Mouse (Mus musculus) liver, embryonic 14.5 days (tissue): ENCODE measurements at regions not wholly inside any gene's neighbourhood (a gene's known extent, or its start where the extent isn't known, plus 50 kb on each side); places are given as distances from the start of the nearest gene placed in this dataset.

Source experiments
- ATAC-seq: fragments of 200-750 bp; cut with Nextera tagmentation; 2 replicates; pipeline ENCODE4 v1.8.0; 2017; ENCODE audit warnings: moderate number of reproducible peaks, mild to moderate bottlenecking, moderate library complexity; ENCODE audit not compliant: insufficient read depth
- DNase-seq, 3 experiments: peaks; one replicate each; pipeline ENCODE4 v3.0.0-alpha.2; 2012 to 2013; ENCODE audit warnings: low read depth in 3 of 3, low spot score in 3 of 3
- H3K27ac ChIP-seq: fragments of 300-500 bp; sonication (generic); 2 replicates; pipeline ENCODE4 v1.5.1; 2014; ENCODE audit warnings: moderate library complexity, mild to moderate bottlenecking, control low read depth, inconsistent platforms
- H3K27me3 ChIP-seq: fragments of 300-500 bp; sonication (generic); 2 replicates; pipeline ENCODE4 v1.6.1; 2014; ENCODE audit warnings: mild to moderate bottlenecking, low read length, moderate library complexity; ENCODE audit not compliant: control insufficient read depth, insufficient read depth
- H3K36me3 ChIP-seq: fragments of 300-500 bp; sonication (generic); replicated peaks from 2 replicates; pipeline ENCODE4 v1.6.1; 2014; ENCODE audit warnings: low read depth; ENCODE audit not compliant: control insufficient read depth, insufficient read depth
- H3K4me1 ChIP-seq, 2 experiments: fragments of 200-500 bp in 1 of 2; fragments of 300-500 bp in 1 of 2; sonication (generic) in 1 of 2; replicated peaks; 2 replicates each; pipeline ENCODE4 v1.6.1; 2012 to 2014; ENCODE audit warnings: antibody characterized with exemption in 1 of 2, inconsistent platforms in 1 of 2, low read length in 1 of 2; ENCODE audit not compliant: control insufficient read depth in 2 of 2, insufficient read depth in 2 of 2
- H3K4me2 ChIP-seq: fragments of 300-500 bp; sonication (generic); 2 replicates; pipeline ENCODE4 v1.6.1; 2014; ENCODE audit warnings: low read depth, mild to moderate bottlenecking, control low read depth, moderate library complexity
- H3K4me3 ChIP-seq, 2 experiments: fragments of 200-500 bp in 1 of 2; fragments of 300-500 bp in 1 of 2; sonication (generic) in 1 of 2; 2 replicates each; pipeline ENCODE4 v1.5.1; 2012 to 2014; ENCODE audit warnings: low read depth in 2 of 2, low read length in 2 of 2, mild to moderate bottlenecking in 2 of 2, control low read depth in 1 of 2, inconsistent platforms in 1 of 2, moderate library complexity in 1 of 2; ENCODE audit not compliant: insufficient read depth in 1 of 2
- H3K9ac ChIP-seq: fragments of 300-500 bp; sonication (generic); replicated peaks from 2 replicates; pipeline ENCODE4 v1.6.1; 2014; ENCODE audit warnings: mild to moderate bottlenecking, control low read depth, moderate library complexity
- H3K9me3 ChIP-seq: fragments of 300-500 bp; sonication (generic); 2 replicates; pipeline ENCODE4 v1.6.1; 2016; ENCODE audit warnings: low read length, mixed read lengths; ENCODE audit not compliant: control insufficient read depth
- CTCF ChIP-seq: IDR thresholded peaks from 2 replicates; pipeline ENCODE4 v1.5.1; 2016; ENCODE audit warnings: antibody characterized with exemption, low read depth, control low read depth
- EP300 ChIP-seq: IDR thresholded peaks from 2 replicates; pipeline ENCODE4 v1.6.1; 2016; ENCODE audit warnings: antibody characterized with exemption, low read depth
- WGBS: fragments of 180-500 bp; shearing (Covaris S2); extraction: QIAGEN DNeasy Blood & Tissue Kit; methylation state at CpG from one replicate; pipeline ENCODE4 v1.1.7; 2014; ENCODE audit not compliant: insufficient replicate concordance; 5-methylcytosine and 5-hydroxymethylcytosine counted together

DNA sequence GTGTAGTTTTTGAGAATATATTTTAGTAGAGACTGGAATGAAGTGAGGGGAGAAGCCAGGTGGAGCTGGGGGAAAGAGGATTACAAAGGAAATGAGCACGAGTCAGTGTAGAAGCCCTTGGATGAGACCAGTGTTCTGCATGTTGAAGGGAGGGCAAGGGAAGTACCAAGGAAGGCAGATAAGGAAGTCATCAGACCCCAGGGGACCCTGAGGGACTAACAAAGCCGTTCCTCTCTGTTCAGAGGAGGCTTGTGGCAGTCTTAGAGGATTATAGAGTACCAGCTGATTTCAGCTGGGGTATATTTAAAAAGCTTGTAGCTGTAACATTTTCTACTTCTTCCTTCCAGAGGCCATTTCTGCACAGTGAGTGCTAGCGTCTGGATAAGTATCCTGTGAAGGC lies 56.7 kb upstream of the Igsf9b start:
- no peak for ATAC-seq
- Histone ChIP-seq H3K4me2 (no peak overlapping the region), H3K4me3 (no peak overlapping the region), H3K27ac (no peak overlapping the region), H3K4me1 (no peaks in the 10 kb centered on the region), H3K36me3 (no peaks in the 10 kb centered on the region), H3K27me3 (no peaks in the 10 kb centered on the region), H3K9me3 (no peaks in the 10 kb centered on the region), H3K9ac (no peak overlapping the region)
- DNase-seq: no peak
- TF ChIP-seq CTCF (no peak), EP300 (no peak)
- WGBS: 6% methylated on average over 3 of the region's 3 CpGs

- Histone ChIP-seq H3K36me3 (no peaks in the 10 kb centered on the region), H3K9ac (no peak overlapping the region), H3K4me2 (no peak overlapping the region), H3K27me3 (no peaks in the 10 kb centered on the region), H3K4me3 (no peak overlapping the region), H3K4me1 (no peaks in the 10 kb centered on the region), H3K27ac (no peak overlapping the region), H3K9me3 (no peaks in the 10 kb centered on the region)
- ATAC-seq: no peak
- no peak for DNase-seq
- WGBS: 39% methylated on average over 3 of the region's 3 CpGs
- TF ChIP-seq EP300: no peak
- no peak for TF ChIP-seq CTCF
Observed at GRCm38 (mm10) chr9:27240926-27241325, 58.1 kb upstream of the Igsf9b start.

GRCm38 (mm10) chr9:27240491-27240890 lies 58.5 kb upstream of the Igsf9b start:
- H3K36me3 ChIP-seq: no peaks in the 10 kb centered on the region
- TF ChIP-seq CTCF (no peak), EP300 (no peak)
- WGBS: 50% methylated on average over 3 of the region's 3 CpGs
- H3K9me3 ChIP-seq: no peaks in the 10 kb centered on the region
- no peak overlapping the region for H3K4me2 ChIP-seq
- DNase-seq (no peak), ATAC-seq (no peak)
- no peak overlapping the region for H3K27ac ChIP-seq
- no peak overlapping the region for H3K9ac ChIP-seq
- no peaks in the 10 kb centered on the region for H3K27me3 ChIP-seq
- no peak overlapping the region for H3K4me3 ChIP-seq
- no peaks in the 10 kb centered on the region for H3K4me1 ChIP-seq

GRCm38 (mm10) chr9:27232692-27233091 lies 66.3 kb upstream of the Igsf9b start:
- no peak for TF ChIP-seq EP300
- TF ChIP-seq CTCF: no peak
- 63% methylated on average over 4 of the region's 4 CpGs for WGBS
- Histone ChIP-seq H3K4me1 (no peaks in the 10 kb centered on the region), H3K27me3 (no peaks in the 10 kb centered on the region), H3K9me3 (no peaks in the 10 kb centered on the region), H3K36me3 (no peaks in the 10 kb centered on the region), H3K4me3 (no peak overlapping the region), H3K9ac (no peak overlapping the region), H3K4me2 (no peak overlapping the region), H3K27ac (no peak overlapping the region)
- DNase-seq: no peak
- ATAC-seq: no peak

GRCm38 (mm10) chr9:27227458-27227857 lies 71.5 kb upstream of the Igsf9b start:
- H3K36me3 ChIP-seq: no peaks in the 10 kb centered on the region
- no peak for DNase-seq
- H3K4me2 ChIP-seq: no peak overlapping the region
- H3K9ac ChIP-seq: no peak overlapping the region
- no peak for ATAC-seq
- H3K4me3 ChIP-seq: no peak overlapping the region
- H3K9me3 ChIP-seq: no peaks in the 10 kb centered on the region
- 67% methylated on average over 7 of the region's 7 CpGs for WGBS
- no peak overlapping the region for H3K27ac ChIP-seq
- no peaks in the 10 kb centered on the region for H3K27me3 ChIP-seq
- no peaks in the 10 kb centered on the region for H3K4me1 ChIP-seq
- TF ChIP-seq EP300 (no peak), CTCF (no peak)
